Mouse (Mus musculus) retina, adult 2 months (tissue): ENCODE measurements around the gene Zfp827.
"Not testable (repeated sequence)": the region's sequence is repeated elsewhere in the genome, so short reads cannot be mapped to it uniquely, and the experiment has no call there.

Experiments used
- DNase-seq: peaks from one replicate; pipeline ENCODE4 v3.0.0-alpha.2; 2012; ENCODE audit warnings: low read depth, low spot score

The Zfp827 gene

DNA sequence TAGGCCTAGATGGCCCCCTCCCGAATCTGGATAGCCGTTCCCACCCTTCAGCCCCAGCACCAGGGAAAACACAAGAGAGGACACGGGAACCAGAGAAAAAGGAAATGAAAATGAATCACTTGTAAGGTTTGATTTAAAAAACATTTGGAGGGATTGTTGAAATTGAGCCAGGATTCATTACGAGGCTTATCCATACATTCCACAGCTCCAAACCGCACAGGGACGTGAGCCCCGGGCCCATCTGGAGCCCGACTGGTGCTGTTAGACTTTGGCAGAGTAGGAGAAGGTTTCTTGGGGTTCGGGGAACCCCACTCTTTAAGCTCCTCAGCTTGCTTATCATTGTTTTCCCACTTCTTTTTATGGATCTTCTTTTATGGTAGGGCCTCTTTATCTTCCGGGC lies 76.9 kb downstream of the Zfp827 start:
- no peak for DNase-seq

DNA sequence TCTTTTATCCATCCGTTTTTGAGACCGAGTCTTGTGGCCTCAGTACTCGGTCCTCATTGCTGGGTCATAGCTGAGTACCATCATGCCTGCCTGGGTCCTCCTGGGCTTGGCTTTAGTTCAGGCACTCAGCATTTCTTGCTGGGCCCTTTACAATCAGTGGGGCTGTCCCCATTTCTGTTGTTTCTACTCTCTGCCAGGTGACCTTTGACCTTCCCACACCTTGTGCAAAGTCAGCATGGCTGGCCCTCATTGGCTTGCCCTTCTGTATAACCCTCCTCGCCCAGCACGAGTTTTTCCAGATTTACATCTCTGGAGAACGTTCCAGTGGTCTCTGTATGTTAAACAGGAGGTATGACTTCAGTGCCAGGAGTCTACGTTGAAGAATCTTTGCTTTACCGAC lies 83.2 kb downstream of the Zfp827 start:
- DNase-seq = no peak

DNA sequence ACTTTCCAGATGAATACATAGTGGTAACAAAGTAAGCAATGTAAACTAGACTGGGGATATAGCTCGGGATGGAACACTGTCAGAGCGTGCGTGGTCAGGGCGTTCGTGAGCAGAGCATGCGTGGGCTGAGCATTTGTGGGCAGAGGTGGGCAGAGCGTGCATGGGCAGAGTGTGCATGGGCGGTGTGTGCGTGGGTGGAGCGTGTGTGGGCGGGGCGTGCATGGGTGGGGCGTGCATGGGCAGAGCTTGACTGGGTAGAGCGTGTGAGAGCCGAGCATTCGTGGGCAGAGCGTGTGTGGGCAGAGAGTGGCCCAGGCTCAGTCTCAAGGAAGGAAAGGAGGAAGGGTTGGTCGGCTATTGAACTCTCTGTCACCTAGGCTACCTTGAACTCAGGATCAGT lies 84.2 kb downstream of the Zfp827 start:
- no peak for DNase-seq

DNA sequence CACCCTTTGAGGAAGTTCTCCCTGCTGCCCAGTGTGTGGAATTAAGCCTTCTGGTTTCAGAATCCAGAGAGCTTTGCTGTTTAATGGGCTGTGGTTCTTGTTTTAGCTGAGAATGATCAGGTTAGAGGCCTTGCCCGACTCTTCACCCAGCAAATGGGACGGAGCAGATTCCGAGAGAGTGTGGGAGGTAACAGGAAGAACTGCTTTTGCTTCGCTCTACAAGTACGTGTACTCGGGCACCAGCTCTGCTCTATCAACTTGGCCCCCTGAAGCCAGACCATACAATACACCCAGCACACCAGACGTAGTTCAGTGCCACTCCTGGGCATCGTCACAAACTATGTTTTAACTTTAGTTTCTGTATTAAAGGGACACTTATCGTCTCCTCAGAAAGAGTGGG lies 85.3 kb downstream of the Zfp827 start:
- no peak for DNase-seq

DNA sequence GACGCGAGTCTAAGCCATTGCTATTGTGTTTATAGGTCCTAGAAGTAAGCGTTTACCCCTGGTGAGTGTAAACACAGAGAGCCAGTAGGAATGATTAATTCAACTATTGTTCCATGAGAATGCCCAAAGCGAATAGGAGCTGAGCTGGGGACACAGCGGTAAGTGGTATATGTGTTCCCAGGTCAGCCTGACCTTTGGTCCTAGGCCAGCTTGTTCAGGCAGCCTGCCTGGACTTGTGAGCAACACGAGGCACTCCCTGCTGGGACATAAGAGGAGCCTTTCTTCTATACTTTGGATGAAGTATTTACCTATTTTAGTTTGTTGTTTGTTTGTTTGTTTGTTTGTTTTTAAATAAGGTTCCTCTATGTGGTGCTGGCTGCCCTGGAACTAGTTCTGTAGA lies 86.3 kb downstream of the Zfp827 start:
- no peak for DNase-seq

DNA sequence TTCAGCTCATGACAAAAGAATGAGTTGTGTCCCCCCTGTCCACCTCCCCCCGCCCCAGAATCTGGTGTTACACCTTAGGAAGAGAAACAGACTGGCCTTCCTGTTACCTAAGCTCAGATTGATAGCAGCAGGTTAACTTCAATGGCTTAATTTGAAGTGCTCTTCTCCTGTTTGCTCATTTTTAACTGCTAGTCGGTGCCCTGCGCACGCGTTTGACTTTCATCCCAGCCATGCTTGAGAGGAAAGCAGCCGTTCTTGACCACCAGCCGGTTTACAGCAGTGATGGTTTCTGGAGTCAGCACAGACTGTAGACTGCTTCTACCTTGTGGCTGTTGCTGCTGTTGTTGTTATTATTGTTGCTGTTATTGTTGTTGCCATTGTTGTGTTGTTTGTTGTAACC lies 88.2 kb downstream of the Zfp827 start:
- DNase-seq = no peak

DNA sequence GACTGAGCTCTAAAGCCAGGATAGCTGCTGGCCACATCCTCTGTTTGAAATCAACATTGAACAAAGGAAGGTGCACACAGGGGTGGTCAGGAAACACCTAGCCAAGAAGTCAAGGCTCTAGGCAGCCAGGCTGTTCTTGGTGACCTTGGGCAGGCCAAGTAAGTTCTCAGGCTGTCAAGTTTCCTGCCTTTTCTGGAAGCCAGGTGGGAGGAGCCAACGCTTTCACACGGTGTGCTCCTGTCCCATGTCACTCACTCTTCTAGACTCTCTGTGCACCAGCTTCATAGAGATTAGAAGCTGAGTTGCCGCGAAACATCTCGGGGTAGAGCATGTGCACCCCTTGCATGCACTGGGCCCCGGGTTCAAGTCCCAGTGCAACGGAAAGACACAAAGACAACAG lies 89.5 kb downstream of the Zfp827 start:
- no peak for DNase-seq

DNA sequence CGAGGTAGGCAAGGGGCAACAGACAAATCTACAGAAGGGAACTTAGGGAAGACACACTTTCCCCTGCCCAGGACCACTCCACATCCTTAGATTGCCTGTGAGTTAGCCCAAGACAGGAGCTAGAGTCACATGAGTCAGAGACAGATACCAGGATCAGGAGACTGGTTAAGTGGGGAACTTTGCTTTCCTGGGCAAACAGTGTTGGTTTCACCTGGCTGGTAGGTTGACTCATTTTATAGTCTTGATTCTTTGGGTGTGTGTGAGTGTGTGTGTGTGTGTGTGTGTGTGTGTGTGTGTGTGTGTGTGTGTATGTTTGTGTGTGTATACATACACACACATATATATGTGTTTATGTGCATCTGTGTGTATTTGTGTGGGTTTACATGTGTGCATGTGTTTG lies 93.4 kb downstream of the Zfp827 start:
- DNase-seq = no peak

DNA sequence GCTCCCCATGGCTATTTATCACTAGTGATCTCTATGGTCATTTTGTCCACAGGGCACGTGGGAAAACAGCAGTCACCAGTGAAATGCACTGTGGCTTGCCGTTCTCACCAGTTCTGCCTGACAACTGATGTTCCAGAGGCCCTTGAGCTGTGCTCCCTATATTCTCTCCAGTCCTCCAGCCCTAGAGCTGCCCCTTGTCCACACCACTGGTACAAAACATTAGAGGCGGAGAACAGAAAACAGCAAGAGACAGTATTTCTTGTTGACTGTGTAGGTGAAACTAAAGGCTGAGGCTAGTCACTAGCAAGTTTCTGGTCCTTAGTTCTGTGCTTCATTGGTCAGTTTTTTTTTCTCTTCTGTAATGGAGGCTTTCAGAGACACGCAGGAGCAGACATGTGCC lies 96.0 kb downstream of the Zfp827 start:
- DNase-seq = no peak

DNA sequence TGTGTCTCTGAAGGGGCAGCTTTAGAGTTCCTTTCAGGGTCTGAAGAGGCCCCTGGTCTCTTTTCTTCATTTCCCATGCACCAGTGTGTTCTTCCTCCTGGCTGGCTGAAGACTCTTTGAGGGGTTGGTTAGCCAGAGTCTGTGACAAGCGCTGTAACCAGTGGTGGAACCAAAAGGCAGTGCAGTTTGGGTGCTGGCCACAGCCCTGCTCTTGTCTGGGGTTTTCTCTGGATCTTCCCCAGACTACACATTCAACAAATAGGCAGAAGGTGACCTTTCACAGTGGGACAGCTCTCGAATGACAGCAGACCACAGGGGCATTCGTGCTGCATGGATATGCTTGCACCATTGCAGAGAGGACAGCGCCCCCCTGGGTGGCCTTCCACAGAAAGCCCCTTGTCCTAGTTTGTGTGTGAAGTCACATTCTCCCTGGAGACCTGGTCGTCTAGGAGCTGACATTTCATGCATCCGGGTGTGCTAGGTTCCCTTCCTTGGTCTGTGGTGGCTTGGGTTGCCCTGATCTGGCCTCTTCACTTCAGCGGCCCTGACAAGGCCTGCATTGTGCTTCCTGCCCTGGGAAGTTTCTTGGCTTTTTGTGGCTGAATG lies 99.1 kb downstream of the Zfp827 start:
- DNase-seq = no peak

DNA sequence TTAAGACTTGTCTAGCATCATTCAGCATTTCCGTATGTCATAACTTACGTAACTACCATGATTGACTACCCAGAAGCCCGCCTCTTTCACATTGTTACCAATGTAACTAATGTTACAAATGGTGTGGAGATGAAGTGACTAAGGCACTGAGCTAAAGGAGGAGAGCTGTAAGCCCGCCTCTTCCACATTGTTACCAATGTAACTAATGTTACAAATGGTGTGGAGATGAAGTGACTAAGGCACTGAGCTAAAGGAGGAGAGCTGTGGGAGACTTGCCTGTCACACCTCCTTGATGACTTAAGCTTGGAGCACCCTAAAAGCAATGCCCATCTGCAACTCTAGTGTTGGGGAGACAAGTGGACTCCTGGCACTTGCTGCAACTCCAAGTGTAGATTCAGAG lies 100.3 kb downstream of the Zfp827 start:
- not testable (repeated sequence) for DNase-seq

DNA sequence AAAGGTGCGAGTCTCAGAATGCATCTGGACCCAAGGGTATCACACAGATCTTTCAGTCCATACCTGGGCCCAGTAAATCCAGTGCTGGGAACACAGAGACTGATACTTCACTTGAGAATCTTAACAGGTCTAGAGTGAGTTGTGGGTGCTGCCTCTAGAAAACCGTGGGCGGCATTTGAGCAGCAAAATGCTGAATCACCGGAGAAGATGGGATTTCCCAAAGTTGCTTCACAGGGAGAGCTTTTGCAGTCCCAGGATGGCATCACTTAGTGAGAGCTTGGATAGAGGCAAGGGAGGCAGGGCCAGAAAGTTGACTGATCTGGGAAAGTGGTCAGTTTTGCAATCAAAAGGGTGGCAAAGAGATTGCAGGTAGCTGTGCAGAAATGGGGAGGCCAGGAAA lies 111.4 kb downstream of the Zfp827 start:
- no peak for DNase-seq

DNA sequence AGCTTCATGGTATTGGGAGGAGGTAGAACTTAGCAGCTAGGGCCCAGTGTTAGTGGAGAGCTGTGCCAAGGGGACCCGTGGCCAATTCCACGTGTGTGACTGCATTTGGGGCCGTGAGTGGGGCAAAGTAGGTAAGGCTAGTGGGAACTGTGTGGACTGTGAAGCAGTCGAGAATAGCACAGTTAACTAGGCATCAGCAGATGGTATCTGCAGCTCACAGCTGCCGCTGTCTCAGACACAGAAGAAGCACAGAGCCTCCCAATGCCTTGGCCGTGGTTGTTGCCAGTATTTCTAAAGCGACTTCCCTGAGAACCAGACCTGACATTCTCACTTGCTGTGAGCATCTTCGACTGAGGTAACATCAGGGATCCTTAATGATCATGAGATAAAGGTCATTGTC lies 112.7 kb downstream of the Zfp827 start:
- DNase-seq = no peak

DNA sequence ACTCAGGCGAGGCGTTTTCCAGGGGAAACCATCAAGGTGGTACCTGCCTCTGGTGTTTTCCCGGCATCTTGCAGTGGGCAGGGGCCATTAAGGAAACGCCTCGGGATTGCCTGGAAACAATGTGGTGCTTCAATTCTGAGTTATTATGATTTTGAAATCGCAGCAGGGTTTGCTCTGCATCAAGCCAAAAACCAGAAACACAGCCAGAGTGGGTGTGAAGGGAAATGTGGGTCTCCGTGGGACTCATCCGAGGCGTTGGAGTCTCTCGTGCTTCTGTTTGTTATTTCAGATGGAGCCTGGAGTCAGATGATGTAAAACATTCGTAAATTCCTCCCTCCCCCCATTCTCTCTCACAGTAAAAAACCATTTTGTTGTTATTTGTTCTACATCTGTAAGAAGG lies 113.4 kb downstream of the Zfp827 start:
- no peak for DNase-seq

DNA sequence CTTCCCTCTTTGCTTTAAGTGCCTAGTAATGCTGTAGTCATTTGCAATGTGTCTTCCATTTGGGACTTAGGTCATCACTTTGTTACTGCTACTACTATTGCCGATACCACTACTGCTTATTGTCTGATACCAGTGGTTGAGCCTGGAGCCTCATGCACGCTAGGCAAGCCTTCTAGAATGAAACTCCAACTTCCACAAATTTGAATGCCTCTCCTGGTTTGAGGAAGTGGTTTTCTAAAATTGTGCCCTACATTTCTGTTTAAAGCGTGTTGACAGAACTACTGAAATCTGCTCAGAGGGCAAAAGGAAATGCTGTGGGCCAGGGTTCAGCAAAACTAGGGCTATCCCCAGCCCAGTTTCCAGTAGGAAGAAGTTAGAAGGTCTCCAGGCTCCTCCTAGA lies 115.5 kb downstream of the Zfp827 start:
- no peak for DNase-seq

DNA sequence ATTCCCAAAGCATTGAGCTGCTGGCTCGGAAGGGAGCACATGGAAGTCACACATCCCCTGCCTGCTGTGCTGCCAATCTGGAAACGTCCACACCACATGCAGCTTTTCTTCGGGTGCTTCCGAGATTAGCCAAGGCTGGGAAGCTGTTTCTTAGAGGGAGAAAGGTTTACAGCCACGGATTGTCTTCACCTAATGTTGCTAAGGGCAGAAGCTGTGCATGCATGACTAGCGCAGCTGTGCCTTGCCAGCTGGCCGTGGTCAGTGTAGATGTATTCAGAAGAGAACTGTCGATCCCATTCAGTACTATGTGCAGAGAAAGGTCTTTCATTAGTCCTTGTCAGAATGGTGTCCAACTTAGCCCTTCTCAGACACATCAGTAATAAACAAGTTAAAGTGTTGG lies 117.0 kb downstream of the Zfp827 start:
- DNase-seq = no peak

DNA sequence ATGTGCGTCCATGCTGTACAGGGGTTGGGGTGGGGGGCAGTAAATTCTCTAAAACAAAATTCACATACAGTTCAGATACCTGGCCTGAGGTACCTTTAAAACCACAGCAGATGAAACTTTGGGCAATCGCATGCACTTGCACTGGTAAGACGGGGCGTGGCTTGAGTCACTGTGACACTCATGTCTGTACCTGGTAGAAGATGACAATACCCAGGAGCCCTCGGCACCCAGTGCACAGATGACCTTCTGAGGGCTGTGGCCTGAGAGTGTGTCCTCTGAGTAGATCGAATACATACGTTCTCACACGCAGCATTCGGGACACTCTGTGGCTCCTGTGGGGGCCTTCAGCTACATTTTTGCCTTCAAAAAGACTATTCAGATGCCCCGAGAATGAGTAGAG lies 117.4 kb downstream of the Zfp827 start:
- no peak for DNase-seq

DNA sequence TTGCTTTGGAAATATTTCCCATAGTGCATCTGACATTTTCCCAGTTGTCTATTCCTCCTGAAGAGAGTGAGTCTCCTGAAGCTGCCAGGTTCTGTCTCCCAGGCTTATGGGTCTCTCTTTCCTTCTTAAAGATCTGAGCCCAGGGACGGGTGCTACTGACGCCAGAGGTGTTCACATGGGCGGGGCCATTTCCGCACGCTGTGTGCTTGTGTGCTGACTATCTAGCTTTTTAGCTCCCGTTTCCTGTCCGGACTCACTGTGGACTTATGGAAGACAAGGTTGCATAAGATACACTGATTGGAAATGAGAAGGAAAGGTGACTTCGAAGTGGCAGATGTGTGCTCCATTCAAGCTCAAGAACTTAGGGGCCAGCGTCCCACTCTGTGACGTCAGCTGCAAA lies 120.6 kb downstream of the Zfp827 start:
- DNase-seq = no peak

DNA sequence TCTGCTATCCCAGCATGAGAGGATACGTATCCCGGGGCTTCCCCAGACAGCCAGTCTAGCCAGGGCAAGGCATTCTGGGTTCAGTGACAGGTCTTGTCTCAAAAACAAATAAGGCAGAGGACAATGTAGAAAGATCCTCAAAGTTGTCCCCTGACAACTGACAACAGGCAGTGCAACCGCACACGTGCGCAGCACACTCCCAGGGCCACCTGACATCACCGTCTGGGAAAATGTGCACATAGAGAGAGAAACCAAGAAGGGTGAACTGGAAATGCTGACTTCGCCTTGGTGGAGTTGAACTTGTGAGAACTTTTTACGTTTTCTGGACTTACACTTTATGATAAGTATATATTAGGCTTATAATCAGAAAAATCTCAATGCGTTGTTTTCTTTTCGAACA lies 121.6 kb downstream of the Zfp827 start:
- no peak for DNase-seq

DNA sequence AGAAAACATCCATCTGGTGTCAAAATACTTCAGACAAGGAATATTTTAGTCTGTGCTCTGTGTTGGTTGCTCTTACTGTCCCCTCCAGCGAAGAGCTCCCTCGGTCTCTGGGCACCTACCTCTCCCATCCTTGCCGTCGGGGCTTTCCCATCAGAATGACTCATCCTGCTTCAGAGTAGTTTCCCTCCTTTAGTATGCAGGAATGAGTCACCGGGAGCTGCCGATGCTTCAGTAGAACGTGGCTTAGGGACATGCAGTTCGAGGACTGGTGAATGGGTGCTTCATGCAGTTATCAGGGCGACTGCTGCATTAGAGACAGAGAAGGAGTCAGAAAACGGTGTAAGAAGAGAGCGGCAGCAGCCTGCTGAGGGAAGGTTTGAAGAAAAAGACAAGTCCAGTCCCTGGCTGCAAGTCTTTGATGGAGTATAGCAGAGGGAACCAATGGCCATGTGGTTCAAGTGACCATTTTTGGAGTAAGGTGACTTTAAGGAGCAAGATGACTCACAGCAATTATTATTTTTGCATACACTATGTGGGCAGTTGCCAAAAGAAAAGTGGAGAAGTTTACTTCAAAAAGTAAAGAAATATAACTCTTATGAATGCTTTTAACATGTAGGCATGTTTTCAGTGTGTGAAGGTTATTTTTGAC lies 122.4 kb downstream of the Zfp827 start:
- DNase-seq = no peak

DNA sequence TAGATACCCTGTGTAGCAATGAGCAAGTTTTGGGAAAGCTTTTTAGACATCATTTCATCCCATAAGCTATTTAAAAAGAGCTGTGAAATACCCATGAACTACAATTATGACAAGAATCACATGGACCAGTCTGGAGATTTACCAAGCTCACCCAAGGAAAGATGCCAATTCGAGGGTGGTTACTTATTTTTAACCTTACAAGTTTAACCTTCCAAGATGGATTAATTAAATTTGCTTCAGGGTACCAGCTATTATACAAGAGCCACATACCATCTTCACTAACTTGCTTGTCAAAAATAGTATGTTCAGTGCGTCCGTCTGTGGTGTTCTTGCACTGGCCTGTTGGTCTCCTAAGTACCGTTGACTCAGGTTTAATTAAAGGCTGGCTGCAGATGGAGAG lies 123.4 kb downstream of the Zfp827 start:
- DNase-seq = no peak

DNA sequence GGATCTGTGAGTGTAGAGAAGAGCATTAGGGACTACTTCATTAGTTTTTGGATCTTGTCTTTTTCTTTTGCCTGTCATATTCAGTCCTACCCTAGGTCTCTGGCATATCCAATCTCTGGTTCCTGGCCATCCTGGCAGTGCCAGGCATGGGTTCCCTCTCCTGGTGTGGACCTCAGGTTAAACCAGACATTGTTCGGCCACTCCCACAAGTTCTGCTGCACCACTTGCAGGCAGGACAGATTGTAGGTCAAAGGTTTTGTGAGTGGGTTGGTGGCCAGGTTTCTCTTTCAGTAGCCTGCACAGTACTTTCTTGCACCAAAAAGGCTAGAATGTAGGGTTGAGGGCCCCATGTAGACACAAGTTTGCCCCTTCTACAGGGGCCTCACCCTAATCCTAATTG lies 125.0 kb downstream of the Zfp827 start:
- no peak for DNase-seq

DNA sequence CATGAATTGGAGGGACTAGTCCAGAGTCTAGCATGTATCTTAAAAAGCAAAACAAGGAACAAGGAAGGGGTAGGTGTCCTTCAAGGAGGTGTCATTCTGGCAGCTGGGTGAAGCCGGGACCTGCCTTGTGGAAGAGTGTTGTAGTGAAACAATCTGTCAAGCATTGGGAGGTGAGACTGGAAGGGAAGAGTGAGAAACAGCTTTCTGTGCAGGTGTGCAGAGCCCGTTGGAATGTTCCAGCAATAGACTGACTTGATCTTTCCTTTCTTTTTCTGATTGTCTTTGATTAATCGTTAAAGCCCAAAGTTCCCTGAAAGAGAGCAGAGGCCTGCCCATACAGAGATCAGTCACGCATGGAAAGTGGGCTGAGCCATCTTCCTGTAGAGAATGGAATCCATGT lies 125.4 kb downstream of the Zfp827 start:
- DNase-seq = no peak

DNA sequence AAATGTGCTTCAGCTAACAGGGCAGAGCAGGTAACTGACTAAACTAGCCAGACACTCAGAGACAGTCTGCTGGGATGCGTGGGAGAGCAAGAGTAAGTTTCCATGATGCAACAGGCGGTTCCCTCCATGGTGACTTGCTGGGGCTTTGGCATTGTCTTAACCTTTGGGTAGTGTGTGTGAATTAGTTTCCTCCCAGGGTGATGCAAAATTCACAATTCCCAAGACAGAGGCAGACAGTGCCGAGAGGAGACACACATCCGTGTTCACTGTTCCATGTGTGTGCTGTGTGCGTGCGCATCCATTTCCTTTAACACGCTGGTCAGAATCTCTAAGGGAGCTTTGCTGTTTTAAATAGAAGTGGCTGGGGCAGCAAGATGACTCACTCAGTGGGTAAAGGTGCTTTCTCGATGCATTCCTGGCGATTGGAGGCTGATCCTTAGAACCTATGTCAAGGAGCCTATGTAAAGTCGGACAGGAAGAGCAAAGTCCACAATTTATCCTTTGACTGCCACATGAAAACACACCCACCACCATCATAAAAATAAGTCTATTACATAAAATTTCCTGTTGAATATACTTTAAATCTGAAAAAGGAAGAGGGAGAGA lies 127.4 kb downstream of the Zfp827 start:
- DNase-seq = no peak
